Mouse (Mus musculus) liver, adult 2 months (tissue): Measurements from ENCODE around the gene Tcte1. TPM values are rescaled to one million over a fixed set of nuclear protein-coding genes. Genes with fewer than 3 reads are reported as not detected.

Source experiments
- DNase-seq: peaks from one replicate; pipeline ENCODE4 v3.0.0-alpha.2; 2011; ENCODE audit warnings: low read depth, low spot score; ENCODE audit errors: extremely low read depth
- H3K27ac ChIP-seq: fragments of 200-500 bp; replicated peaks from 2 replicates; pipeline ENCODE4 v1.5.1; 2012; ENCODE audit warnings: low read depth, mild to moderate bottlenecking, control low read depth, inconsistent platforms, low read length; ENCODE audit not compliant: insufficient read depth
- H3K27me3 ChIP-seq: fragments of 200-500 bp; 2 replicates; pipeline ENCODE4 v1.6.1; 2012; ENCODE audit warnings: mild to moderate bottlenecking, moderate library complexity, low read length, inconsistent platforms; ENCODE audit not compliant: control insufficient read depth, insufficient read depth
- H3K36me3 ChIP-seq: fragments of 200-500 bp; 2 replicates; pipeline ENCODE4 v1.6.1; 2012; ENCODE audit warnings: low read length, inconsistent platforms; ENCODE audit not compliant: control insufficient read depth, insufficient read depth
- H3K4me1 ChIP-seq: fragments of 200-500 bp; 2 replicates; pipeline ENCODE4 v1.6.1; 2011; ENCODE audit warnings: low read length; ENCODE audit not compliant: control insufficient read depth, insufficient read depth
- H3K4me3 ChIP-seq: fragments of 200-500 bp; 2 replicates; pipeline ENCODE4 v1.5.1; 2011; ENCODE audit warnings: low read depth, mild to moderate bottlenecking, control low read depth, low read length, moderate library complexity; ENCODE audit not compliant: insufficient read depth
- H3K79me2 ChIP-seq: fragments of 200-500 bp; 2 replicates; pipeline ENCODE4 v1.6.1; 2012; ENCODE audit warnings: inconsistent platforms, mild to moderate bottlenecking, low read length, moderate library complexity; ENCODE audit not compliant: control insufficient read depth, insufficient read depth
- H3K9ac ChIP-seq: fragments of 200-500 bp; 2 replicates; pipeline ENCODE4 v1.6.1; 2012; ENCODE audit warnings: low read depth, mild to moderate bottlenecking, control low read depth, inconsistent platforms, low read length
- CTCF ChIP-seq: fragments of 200-500 bp; IDR thresholded peaks from 2 replicates; pipeline ENCODE4 v1.5.1; 2011; ENCODE audit warnings: low read depth, low read length, control low read depth
- POLR2A ChIP-seq: fragments of 200-500 bp; IDR thresholded peaks from 2 replicates; pipeline ENCODE4 v1.6.1; 2011; ENCODE audit warnings: low read length, control low read depth; ENCODE audit not compliant: insufficient read depth; ENCODE audit errors: extremely low read depth
- WGBS: fragments of 180-500 bp; shearing (Covaris S2); methylation state at CpG from one replicate; pipeline ENCODE4 v1.1.7; 2018; 5-methylcytosine and 5-hydroxymethylcytosine counted together
- polyA plus RNA-seq: library from polyadenylated mRNA; depleted of rRNA; stranded (reverse); fragments of >200 nt; gene quantifications from 2 replicates; pipeline ENCODE4 v1.2.3, GENCODE M21; 2012
- total RNA-seq: library from RNA; depleted of rRNA; stranded (reverse); fragments of >200 nt; gene quantifications from 2 replicates; pipeline ENCODE4 v1.2.3, GENCODE M21; 2014

Tcte1 gene
- total and polyA plus RNA-seq, 2 experiments = not detected

GRCm38 (mm10) chr17:45579554-45579953 is 56.3 kb downstream of the Tcte1 start:
- no peaks in the 10 kb centered on the region for H3K27me3 ChIP-seq
- no peak for DNase-seq
- TF ChIP-seq POLR2A (no peak), CTCF (no peak)
- H3K4me1 ChIP-seq = peaks cover 12% of the 10 kb centered on the region
- no peaks in the 10 kb centered on the region for H3K36me3 ChIP-seq
- no peak overlapping the region for H3K27ac ChIP-seq
- no peak overlapping the region for H3K9ac ChIP-seq
- H3K79me2 ChIP-seq = no peaks in the 10 kb centered on the region
- no peak overlapping the region for H3K4me3 ChIP-seq
- WGBS = 83% methylated on average over 4 of the region's 4 CpGs

DNA sequence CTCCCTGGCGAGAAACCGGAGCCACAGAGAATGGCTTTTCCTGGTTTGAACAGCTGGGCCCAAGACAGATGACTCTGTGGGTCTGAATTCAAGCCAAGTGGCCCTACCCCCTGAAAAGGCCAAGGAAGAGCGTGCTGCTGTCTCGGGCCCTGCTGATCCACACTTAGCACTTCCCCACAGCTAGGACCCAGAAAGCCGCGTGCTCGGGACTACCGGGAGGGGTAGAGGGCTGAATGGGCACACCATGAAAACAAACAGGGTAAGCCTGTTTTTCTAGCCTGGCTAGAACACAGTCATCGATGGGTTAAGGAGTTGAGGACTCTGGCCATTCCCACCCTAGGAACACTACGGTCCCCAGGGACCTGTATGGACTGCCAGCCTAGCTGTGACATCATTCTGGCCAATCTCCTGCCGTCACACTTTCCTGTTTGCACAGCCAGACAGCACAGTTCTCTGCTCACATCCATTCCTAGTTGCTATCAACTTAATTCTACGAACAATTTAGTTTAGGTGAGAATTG is 57.8 kb downstream of the Tcte1 start:
- H3K4me3 ChIP-seq = no peak overlapping the region
- H3K4me1 ChIP-seq = peaks cover 17% of the 10 kb centered on the region
- 34% methylated on average over 12 of the region's 12 CpGs for WGBS
- peaks cover under 1% of the 10 kb centered on the region for H3K36me3 ChIP-seq
- no peak overlapping the region for H3K27ac ChIP-seq
- no peaks in the 10 kb centered on the region for H3K79me2 ChIP-seq
- TF ChIP-seq CTCF (no peak), POLR2A (no peak)
- DNase-seq = no peak
- no peak overlapping the region for H3K9ac ChIP-seq
- H3K27me3 ChIP-seq = no peaks in the 10 kb centered on the region

- Histone ChIP-seq H3K27ac (no peak overlapping the region), H3K27me3 (no peaks in the 10 kb centered on the region), H3K79me2 (no peaks in the 10 kb centered on the region), H3K9ac (no peak overlapping the region), H3K36me3 (peaks cover 5% of the 10 kb centered on the region), H3K4me3 (no peak overlapping the region), H3K4me1 (peaks cover 22% of the 10 kb centered on the region)
- peak; percentile 63 for DNase-seq
- WGBS = 3% methylated on average over 2 of the region's 2 CpGs
- TF ChIP-seq POLR2A = no peak
- TF ChIP-seq CTCF = peak; percentile 59
Observed at GRCm38 (mm10) chr17:45581567-45581983, 58.3 kb downstream of the Tcte1 start.

DNA sequence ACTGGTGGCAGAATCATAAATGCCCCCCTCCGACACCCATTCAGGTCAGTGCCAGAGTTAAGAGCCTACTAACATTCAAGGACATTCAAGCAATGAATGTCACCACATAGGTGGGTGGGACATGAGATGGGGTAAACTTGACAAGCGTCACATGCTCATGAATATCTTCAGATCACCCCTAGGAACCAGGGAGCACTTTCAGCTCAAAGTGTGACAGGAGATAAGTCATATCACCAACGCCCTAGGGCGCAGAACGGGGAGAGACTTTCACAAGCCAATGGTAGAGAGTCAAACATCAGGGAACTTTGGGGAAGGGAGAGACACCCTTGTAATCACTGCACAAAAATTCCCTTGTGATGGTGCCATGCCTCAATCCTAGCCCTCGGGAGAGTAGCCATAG is 59.0 kb downstream of the Tcte1 start:
- H3K4me3 ChIP-seq = no peak overlapping the region
- H3K79me2 ChIP-seq = no peaks in the 10 kb centered on the region
- peaks cover 10% of the 10 kb centered on the region for H3K36me3 ChIP-seq
- no peak for TF ChIP-seq POLR2A
- no peak for TF ChIP-seq CTCF
- no peak overlapping the region for H3K27ac ChIP-seq
- WGBS = 95% methylated on average over 6 of the region's 6 CpGs
- peaks cover 24% of the 10 kb centered on the region for H3K4me1 ChIP-seq
- H3K9ac ChIP-seq = no peak overlapping the region
- no peak for DNase-seq
- no peaks in the 10 kb centered on the region for H3K27me3 ChIP-seq

- peak; percentile 59 for DNase-seq
- Histone ChIP-seq H3K4me3 (no peak overlapping the region), H3K27me3 (no peaks in the 10 kb centered on the region), H3K79me2 (no peaks in the 10 kb centered on the region), H3K27ac (peak overlapping the region; percentile 22), H3K36me3 (peaks cover 14% of the 10 kb centered on the region), H3K9ac (no peak overlapping the region), H3K4me1 (peaks cover 24% of the 10 kb centered on the region)
- TF ChIP-seq CTCF (peak; percentile 78), POLR2A (no peak)
- 52% methylated on average over 6 of the region's 6 CpGs for WGBS
Observed at GRCm38 (mm10) chr17:45582715-45583355, 59.6 kb downstream of the Tcte1 start.

DNA sequence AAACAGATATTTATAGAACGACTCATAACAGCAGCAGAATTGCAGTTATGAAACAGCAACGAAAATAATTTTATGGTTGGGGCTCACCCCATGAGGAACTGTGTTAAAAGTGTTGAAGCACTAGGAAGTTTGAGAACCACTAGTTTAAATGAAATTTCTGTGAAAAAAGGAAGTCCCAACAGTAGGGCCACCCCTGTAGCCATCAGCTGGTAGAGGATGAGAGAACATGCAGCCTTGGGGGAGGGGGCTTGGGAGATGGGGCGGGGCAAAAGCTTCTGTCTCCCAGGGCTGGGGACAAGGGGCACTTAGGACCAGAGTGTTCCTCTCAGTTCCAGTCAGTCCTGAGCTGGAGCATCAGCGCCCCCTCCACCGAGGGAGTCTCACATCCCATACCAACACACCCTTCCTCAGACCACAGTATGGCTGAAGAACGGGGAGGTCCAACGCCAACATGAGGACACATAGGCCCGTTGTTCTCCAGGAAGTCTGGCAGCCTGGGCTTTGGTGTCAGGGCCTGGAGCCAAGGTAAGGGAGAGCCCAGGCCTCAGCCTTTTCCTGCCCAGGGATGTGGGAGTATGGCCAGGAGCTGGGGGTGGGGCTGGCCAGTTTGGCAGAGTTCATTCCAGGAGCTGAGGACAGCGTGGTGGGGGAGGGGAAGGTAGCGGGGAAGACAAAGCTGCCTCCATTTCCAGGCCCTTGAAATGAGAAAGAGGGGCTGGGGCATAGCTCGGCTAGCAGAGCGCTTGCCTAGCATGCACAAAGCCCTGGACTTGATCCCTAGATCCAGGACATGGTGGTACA is 61.1 kb downstream of the Tcte1 start:
- TF ChIP-seq CTCF (no peak), POLR2A (no peak)
- H3K4me1 ChIP-seq = peaks cover 34% of the 10 kb centered on the region
- H3K27ac ChIP-seq = peak overlapping the region; percentile 88
- H3K9ac ChIP-seq = peak overlapping the region; percentile 34
- peak; percentile 88 for DNase-seq
- no peak overlapping the region for H3K4me3 ChIP-seq
- peaks cover 25% of the 10 kb centered on the region for H3K36me3 ChIP-seq
- H3K79me2 ChIP-seq = no peaks in the 10 kb centered on the region; the same call in 1 of the 2 replicates
- no peaks in the 10 kb centered on the region for H3K27me3 ChIP-seq
- WGBS = 15% methylated on average over 12 of the region's 12 CpGs
